Mouse (Mus musculus) CD4-positive, CD25-positive, alpha-beta regulatory T cell, adult 2 months (primary cell): ENCODE results near the gene Abhd4.
"Not testable (repeated sequence)": the region's sequence is repeated elsewhere in the genome, so short reads cannot be mapped to it uniquely, and the experiment has no call there.

Experiments used
- DNase-seq: peaks from one replicate; pipeline ENCODE4 v3.0.0-alpha.2; 2012; ENCODE audit warnings: low read depth, low spot score

Abhd4 gene

DNA sequence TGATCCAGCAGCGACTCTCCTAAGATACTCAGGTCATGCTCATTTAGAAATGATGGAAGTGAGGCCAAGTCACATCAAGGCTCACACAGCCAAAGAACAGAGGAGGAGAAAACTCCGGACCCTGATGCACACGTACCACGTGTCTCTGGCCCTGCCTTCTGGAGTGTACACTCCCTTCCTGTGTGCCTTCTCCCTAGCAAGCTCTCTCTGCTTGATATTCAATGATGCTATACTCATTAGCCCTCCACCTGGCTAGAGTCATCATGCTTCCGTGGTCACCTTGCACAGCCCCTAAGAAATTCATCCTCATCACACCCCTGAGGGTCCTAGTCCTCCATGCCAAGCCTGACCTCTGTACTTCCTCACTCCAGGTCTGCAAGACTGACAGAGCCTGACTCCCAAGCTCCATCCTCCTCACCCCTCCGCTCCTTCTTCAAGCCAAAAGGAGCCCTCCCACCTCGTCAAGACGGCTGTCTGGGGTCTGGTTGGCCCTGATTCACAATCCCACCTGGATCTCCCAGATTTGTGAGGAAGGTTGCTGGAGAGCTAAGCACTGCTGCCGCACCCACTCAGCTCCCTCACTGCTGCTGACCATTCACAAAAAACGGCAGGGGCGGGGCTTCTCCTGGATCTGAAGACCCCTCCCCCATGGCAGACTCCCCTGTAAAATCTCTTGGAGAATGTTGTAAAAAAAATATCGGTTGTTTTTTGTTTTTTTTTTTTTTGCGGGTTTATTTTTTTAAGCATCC is 30.5 kb upstream of the Abhd4 start:
- DNase-seq = peak; percentile 58

GRCm38 (mm10) chr14:54224064-54224417 is 29.9 kb upstream of the Abhd4 start:
- peak; percentile 59 for DNase-seq

DNA sequence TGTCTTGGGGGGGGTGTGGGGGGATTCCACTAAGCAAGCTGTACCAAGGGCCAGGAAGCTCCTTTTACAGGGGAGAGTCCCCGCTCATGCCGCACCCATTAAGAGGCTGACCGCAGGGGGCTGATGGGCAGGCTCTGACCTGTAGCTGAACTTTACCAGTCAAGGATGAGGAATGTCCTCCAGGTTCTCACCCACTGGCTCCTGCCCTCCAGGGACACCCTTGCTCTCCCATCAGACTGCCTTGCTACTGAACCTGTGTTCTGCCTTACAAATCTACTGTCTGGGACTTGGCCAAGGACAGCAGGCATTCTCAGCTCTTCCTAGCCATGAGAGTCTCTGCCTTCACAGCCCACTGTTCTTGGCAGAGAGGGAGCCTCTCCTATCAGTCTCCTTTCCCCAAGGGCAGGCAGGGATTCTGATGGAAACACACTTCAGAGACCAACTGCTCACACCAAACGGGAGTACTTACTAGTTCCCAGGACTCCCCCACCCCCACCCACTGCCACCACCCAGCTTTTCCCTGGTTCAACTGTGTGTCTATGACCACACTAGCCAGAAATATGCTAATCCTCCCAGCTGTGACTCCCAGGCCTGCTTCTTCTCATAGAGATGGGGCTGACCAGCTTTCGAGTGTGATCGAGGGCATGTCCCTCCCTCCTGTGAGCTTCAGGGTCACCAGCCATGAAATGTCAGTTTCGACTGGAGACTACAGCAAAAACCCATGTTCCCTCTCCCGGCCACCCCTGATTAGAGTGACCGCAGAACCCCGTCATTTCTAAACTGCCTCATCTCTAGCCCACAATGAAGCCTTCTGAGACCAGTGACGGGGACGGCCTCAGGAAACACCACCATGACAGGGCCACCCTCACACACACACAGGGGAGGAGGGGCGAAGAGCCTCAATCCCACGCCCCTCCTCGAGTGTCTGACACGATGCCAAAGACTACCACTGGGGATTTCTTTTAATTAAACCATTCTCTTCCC is 29.2 kb upstream of the Abhd4 start:
- peak; percentile 88 for DNase-seq

DNA sequence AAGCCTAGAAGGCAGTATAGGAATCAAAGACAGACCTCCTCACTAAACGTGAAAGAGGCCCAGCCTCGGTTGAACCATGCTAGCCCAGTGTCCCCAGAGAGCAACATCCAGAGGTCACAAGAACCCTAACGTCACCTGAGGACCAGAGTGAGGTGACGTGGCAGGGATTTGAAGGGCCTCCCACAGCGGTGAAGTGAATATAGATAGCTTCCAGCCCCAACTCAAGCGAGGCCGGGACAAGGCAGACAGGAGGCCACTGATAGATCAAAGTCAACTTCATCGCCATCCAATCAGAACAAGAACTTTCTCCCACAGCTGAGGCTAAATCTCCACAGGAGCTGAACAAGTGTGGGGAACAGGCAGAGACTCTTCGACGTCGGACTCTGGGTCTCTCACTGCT is 28.3 kb upstream of the Abhd4 start:
- DNase-seq = peak; percentile 80

DNA sequence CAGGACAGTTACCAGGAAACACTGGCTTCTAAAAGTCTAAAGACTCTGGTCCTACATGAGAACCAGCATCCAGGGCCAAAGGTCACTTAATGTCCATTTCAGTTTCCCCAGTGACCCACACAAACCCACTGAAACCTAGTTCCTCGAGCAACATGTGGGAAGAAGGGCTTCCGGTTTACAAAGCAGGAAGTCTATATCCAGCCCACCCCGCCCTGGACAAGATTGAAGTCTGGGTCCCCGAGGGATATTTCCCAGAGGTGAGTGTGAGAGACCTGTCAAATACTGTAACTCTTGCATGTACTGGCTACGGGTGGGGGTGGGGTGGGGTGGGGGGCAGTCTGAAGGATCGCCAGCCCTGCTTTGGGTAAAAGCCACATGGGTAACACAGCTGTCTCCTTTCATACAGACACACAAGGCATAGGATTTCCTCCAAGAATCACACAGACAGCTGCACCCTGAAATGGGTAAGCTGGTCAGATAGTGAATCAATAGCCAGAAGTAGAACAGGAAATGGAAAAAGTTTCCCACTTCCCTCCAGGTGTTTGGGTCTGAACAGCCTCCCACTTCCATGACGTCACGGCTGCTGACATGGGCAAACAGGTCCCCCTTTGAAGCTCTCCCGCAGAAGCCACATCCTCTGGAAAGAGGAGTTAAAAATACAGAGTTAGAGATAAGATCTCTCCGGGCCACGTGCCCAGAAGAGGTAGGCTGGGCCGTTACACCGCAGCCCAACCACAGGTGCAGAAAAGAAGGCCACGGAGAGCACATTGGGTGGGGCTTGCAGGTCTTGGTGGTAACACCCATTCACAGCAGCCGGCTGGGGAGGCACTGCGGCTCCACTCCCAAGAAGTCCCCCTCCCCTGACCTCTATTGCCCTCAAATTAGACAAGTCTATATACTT is 26.8 kb upstream of the Abhd4 start:
- DNase-seq = peak; percentile 99

DNA sequence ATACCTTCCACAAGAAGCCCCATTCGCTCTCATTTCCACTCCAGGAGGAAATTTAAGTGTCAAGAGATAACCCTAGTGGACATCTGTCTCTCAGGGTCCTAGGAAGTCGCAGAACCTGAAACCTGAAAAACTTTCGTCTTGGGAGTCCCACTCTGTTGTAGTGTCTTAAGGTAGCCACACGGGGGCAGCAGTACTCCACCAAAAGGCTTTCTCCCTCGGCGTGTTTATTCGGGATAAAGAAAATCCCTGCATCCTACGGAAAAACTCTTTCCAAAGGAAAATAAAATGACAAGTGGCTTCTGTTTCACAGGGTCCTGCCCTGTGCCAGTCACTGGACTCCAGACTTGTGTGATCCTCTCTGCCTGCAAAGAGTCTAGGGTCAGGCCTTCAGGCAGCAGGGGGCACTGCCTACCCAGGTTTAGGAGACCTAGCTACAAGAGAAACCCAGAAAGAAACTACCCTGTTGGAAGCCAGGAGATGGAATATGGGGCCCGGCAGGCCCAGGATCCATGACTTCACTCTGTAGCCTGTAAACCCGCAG is 26.0 kb upstream of the Abhd4 start:
- peak; percentile 93 for DNase-seq

DNA sequence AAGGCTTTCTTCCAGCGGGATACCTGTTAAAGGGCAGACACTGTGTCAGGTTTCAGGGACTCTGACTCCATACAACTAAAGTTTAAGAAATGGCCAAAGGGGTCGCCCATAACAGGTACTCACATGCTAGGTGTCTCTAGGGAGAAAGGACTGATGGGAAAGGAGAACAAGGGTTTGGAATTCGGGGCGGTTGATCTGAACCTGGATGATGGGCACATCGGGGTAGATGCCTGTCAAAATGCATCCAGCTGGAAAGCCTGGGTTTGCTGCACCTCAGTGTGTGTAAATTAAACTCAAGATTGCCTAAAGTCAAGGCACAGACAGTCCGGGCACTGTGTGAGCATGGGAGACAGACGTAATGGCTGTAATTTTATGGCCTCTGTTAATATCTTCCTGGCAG is 25.5 kb upstream of the Abhd4 start:
- no peak for DNase-seq

DNA sequence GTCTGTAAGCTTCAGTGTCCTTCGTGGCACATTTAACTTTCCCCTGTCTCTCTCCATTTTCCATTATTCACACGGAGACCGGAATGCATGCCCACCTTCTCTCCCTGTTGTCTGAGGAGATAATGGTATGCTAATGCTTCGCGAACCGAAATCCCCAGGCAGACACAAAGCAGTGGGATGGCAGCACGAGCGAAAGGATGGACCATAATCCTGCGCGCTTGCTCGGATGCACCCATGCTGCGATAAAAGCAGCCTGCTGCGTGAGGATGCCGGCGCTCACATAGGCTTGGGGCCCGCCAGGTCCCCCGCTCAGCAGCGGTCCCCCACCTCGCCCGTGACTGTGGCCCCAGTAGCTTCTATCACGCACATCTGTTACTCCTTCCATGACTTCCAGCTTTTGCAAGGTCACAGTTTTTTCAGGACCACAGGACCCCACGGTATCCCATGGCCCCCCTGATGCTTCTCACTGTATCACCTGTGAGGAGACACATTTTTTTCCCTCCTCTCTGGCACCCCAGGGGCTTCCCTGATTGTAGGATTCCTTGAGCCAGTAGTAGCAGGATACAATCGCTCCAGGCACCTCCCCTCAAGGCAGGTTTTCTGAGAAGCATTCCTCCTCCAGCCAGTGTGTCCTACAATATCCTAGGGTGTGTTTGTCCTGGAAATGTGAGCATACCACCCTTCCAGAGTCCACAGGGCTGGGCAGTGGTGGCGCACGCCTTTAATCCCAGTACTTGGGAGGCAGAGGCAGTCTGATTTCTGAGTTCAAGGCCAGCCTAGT is 24.9 kb upstream of the Abhd4 start:
- DNase-seq = peak; percentile 60

GRCm38 (mm10) chr14:54229849-54230248 is 24.1 kb upstream of the Abhd4 start:
- DNase-seq = not testable (repeated sequence)

DNA sequence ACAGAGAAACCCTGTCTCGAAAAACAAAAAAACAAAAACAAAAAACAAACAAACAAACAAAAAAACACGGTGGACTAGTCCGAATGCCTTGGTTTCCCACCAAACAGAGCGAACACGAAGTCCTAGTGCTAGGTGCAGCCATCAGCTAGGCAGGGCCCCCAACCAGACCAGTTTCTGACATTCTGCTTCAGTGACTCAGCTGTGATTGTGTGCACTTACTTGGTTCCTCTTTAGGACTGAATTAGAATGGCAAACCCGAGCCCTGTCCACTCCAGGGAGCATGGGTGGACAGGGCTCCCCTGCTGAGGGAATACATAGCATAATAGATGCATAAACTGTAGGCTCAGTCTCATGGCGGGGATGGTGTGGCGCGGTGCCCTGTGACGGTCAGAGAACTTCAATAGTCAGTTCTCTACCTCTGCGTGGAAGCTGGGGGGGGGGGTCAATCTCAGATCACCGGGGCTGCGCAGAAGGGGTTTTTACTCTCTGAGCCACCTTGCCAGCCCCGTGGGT is 23.3 kb upstream of the Abhd4 start:
- no peak for DNase-seq

DNA sequence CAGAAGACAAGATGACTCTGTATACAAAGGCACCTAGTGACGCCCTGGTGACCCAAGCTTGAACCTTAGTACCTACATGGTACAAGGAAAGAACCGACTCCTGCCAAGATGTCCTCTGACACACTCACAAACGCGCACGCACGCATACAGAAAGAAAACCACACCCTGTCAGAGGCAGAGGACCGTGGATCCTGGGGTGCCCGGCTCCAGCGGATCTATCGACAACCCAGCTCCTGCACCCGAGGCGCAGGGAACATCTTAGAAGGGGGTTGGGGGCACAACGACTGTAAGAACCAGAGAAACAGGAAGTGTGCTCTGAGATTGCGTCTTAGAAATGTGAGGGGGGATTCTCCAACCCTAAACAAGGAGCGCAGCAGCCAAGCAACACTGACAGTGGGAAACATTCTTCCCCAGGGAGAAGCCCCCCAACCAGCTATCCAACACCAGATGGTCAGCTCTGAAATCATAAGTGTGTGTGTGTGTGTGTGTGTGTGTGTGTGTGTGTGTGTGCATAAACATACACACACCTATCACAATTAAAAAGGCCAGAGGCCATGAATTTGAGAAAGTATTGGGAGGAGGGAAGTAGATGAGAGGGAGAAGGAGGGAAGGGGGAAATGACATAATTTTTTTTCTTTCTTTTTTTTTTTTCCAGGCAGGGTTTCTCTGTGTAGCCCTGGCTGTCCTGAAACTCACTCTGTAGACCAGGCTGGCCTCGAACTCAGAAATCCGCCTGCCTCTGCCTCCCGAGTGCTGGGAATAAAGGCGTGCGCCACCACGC is 22.6 kb upstream of the Abhd4 start:
- DNase-seq = peak; percentile 87

GRCm38 (mm10) chr14:54232143-54232542 is 21.8 kb upstream of the Abhd4 start:
- no peak for DNase-seq

GRCm38 (mm10) chr14:54232811-54233558 is 21.0 kb upstream of the Abhd4 start:
- DNase-seq = peak; percentile 93

- peak; percentile 68 for DNase-seq
Measured at GRCm38 (mm10) chr14:54233559-54234143, 20.3 kb upstream of the Abhd4 start.

DNA sequence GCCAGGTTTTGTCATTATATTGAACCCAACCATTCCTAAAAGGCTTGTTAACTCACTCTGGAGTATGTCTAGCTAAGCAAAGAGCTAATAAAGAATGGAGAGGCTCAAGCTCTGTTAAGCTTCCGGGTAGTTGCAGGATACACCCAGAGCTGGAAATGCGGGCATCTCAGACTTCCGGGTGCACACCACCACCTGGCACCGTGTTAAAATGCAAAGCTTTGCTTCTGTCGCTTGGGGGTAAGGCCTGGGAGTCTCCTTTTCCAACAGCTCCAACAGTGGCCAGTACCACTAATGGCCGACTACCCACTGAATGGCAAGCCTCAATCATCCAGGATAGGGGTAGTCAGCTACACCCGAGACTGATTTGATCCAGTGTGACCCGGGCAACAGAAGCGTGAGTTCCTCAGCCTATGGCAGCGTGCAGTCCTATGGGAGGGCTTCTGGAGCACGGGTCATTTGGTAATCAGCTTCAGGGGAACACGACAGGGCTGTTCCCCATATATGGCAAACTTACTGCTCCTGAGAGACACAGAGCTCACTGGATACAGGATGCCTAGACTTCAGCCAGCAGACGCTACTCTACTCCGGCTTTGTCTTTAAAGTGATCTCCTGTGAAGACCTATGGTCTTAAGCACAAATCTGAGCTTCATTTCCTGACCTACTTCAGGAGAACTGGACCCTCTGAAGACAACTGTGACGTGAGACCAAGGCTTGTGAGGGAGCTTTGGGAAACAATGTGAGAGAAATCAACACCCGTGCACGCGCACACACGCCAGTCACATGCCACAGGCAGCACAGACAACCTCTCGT is 19.6 kb upstream of the Abhd4 start:
- peak; percentile 45 for DNase-seq

- DNase-seq = no peak
Measured at GRCm38 (mm10) chr14:54235825-54236540, 18.0 kb upstream of the Abhd4 start.

- DNase-seq = no peak
Measured at GRCm38 (mm10) chr14:54236881-54237280, 17.1 kb upstream of the Abhd4 start.
